Mouse (Mus musculus): ENCODE data around the gene AW209491. TPM values are rescaled to one million over a fixed set of nuclear protein-coding genes. Genes with fewer than 3 reads are reported as not detected.

The AW209491 gene
- 0.38 and 0.54 TPM in 2 replicates for polyA plus RNA-seq (2012)

DNA sequence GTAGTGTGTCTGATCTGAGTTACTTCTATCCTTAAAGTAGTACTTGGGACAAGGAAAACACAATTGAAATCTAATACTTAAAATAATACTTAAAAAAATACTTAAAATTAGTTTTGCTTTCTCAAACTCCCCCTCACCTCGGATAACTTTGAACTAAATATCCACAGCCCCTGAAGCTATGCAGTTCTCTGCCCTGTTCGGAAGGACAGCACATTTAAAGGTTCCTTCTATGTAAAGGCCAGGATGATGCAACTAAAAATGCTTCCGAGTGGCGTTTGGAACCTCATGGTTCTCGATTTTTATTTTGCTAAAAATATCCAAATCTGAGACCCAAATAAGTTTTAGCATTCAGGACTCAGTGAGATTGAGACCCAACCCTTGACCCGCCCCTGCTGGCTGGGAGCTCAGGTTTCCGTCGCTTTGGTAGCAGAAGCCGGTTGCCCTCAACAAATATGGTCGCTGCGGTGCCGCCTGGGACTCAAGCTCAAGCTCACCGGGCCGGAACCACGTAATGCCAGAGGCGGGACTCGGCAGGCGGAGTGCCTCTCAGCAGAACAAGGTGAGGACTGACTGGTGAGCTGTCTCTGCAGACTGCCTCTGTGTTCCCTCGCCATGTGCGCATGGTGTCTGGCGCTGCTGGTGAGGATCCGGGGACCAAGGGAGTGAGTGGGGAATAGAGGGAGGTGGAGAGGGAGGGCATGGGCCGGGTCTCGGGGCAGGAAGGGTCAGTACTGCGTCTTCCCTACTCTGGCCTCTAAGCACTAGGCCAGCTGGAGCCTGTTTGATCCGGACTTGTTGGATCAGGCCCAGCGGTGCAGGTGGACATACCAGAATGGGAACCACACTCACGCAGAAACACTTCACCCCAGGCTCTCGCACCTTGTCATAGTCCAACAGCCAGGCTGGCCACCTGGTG lies at the start of gene AW209491:
TSS of gene AW209491 (plus strand) at position 429 of the 916 bp plus-strand sequence.
- TF ChIP-seq GATA1 (IDR thresholded peaks at IDR 0.05; ENCODE audit: low read length) = no peak

- TF ChIP-seq GATA1 (IDR thresholded peaks at IDR 0.05; ENCODE audit: low read length) = no peak
Observed at GRCm38 (mm10) chr13:14580392-14580791, 49.6 kb upstream of the AW209491 start.

GRCm38 (mm10) chr13:14602744-14603143 lies 27.2 kb upstream of the AW209491 start:
- TF ChIP-seq GATA1 (IDR thresholded peaks at IDR 0.05; ENCODE audit: low read length) = no peak

GRCm38 (mm10) chr13:14607616-14608015 lies 22.3 kb upstream of the AW209491 start:
- TF ChIP-seq GATA1 (IDR thresholded peaks at IDR 0.05; ENCODE audit: low read length) = no peak

- no peak for TF ChIP-seq GATA1 (IDR thresholded peaks at IDR 0.05; ENCODE audit: low read length)
Observed at GRCm38 (mm10) chr13:14612463-14612862, 17.5 kb upstream of the AW209491 start.

- TF ChIP-seq GATA1 (IDR thresholded peaks at IDR 0.05; ENCODE audit: low read length) = no peak
Observed at GRCm38 (mm10) chr13:14612926-14613529, 16.9 kb upstream of the AW209491 start, which contains the start of the genes Mrpl32 and Psma2. Mrpl32 (minus strand) TSS chr13:14613165. Psma2 (plus strand) TSS chr13:14613240.

GRCm38 (mm10) chr13:14613553-14613952 lies 16.4 kb upstream of the AW209491 start:
- no peak for TF ChIP-seq GATA1 (IDR thresholded peaks at IDR 0.05; ENCODE audit: low read length)

- TF ChIP-seq GATA1 (IDR thresholded peaks at IDR 0.05; ENCODE audit: low read length) = no peak
Observed at GRCm38 (mm10) chr13:14618724-14619123, 11.2 kb upstream of the AW209491 start.

- no peak for TF ChIP-seq GATA1 (IDR thresholded peaks at IDR 0.05; ENCODE audit: low read length)
Observed at GRCm38 (mm10) chr13:14639998-14640397, 10.0 kb downstream of the AW209491 start.

DNA sequence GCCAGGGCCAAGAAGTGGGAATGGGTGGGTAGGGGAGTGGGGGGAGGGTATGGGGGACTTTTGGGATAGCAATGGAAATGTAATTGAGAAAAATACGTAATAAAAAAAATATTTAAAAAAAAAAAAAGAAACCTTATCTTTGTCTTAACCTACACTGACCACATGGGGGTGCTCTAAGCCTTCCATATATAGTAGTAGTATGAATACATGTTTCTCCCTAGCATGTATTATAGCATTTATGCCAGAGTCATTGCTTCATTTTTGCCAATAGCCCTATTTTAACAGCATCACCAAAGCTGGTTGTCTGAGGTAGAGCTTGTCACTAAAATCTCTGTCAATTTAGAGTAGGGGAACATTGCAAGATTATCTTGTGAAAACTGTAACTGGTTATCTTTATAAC lies 19.3 kb downstream of the AW209491 start:
- no peak for TF ChIP-seq GATA1 (IDR thresholded peaks at IDR 0.05; ENCODE audit: low read length)

DNA sequence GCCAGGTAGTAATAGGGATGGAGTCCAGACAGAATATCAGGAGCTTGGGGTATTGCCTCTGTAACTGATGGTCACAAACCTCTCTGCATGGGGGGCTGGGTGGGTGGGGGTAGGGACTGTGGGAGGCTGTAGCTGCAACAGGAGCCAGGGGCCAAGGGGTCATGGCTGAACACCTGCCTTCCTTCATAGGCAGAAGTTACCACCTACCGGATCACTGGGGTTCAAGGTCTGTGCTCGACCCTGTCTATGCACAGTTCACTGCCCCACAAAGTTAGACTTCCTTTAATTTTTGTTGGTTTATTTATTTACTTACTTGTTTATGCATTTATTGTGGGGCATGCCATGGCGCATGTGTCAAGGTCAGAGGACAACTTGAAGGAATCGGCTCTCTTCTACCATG lies 37.2 kb downstream of the AW209491 start:
- no peak for TF ChIP-seq GATA1 (IDR thresholded peaks at IDR 0.05; ENCODE audit: low read length)

- no peak for TF ChIP-seq GATA1 (IDR thresholded peaks at IDR 0.05; ENCODE audit: low read length)
Observed at GRCm38 (mm10) chr13:14670342-14670741, 40.4 kb downstream of the AW209491 start.

Other genes with a start within 250 kb of the AW209491 start
- 1.5 and 3.3 TPM in 2 replicates for gene Hecw1, start 106.9 kb upstream of the AW209491 start, polyA plus RNA-seq (2012)
- 7.2 and 34.4 TPM in 2 replicates for gene Mrpl32, start 17.0 kb upstream of the AW209491 start, polyA plus RNA-seq (2012)
- gene Psma2, start 16.9 kb upstream of the AW209491 start, polyA plus RNA-seq (2012) = 2.4 and 4.1 TPM in 2 replicates